Mouse (Mus musculus): ENCODE data around the gene Tmem248.

The Tmem248 gene

GRCm38 (mm10) chr5:130257303-130257702, 40.4 kb downstream of the Tmem248 start:
- DNase-seq (ENCODE audit: low spot score), result no peak

- no peak for DNase-seq (ENCODE audit: low spot score)
Measured at GRCm38 (mm10) chr5:130263454-130263853, 46.6 kb downstream of the Tmem248 start.

GRCm38 (mm10) chr5:130264433-130265005, 47.6 kb downstream of the Tmem248 start:
- no peak for DNase-seq (ENCODE audit: low spot score)

GRCm38 (mm10) chr5:130266651-130267050, 49.8 kb downstream of the Tmem248 start:
- peak; percentile 42 for DNase-seq (ENCODE audit: low spot score)

GRCm38 (mm10) chr5:130267316-130267715, 50.4 kb downstream of the Tmem248 start:
- peak; percentile 34 for DNase-seq (ENCODE audit: low spot score)

GRCm38 (mm10) chr5:130268976-130269375, 52.1 kb downstream of the Tmem248 start:
- no peak for DNase-seq (ENCODE audit: low spot score)

GRCm38 (mm10) chr5:130272344-130272743, 55.5 kb downstream of the Tmem248 start:
- DNase-seq (ENCODE audit: low spot score), result no peak

GRCm38 (mm10) chr5:130273046-130273445, 56.2 kb downstream of the Tmem248 start:
- DNase-seq (ENCODE audit: low spot score), result no peak

GRCm38 (mm10) chr5:130275509-130275908, 58.6 kb downstream of the Tmem248 start:
- peak; percentile 61 for DNase-seq (ENCODE audit: low spot score)

- no peak for DNase-seq (ENCODE audit: low spot score)
Measured at GRCm38 (mm10) chr5:130278011-130278472, 61.2 kb downstream of the Tmem248 start.

GRCm38 (mm10) chr5:130283079-130283732, 66.3 kb downstream of the Tmem248 start:
- DNase-seq (ENCODE audit: low spot score), result no peak

- DNase-seq (ENCODE audit: low spot score), result no peak
Measured at GRCm38 (mm10) chr5:130288106-130288505, 71.2 kb downstream of the Tmem248 start.

- DNase-seq (ENCODE audit: low spot score), result no peak
Measured at GRCm38 (mm10) chr5:130290242-130290641, 73.4 kb downstream of the Tmem248 start.

- no peak for DNase-seq (ENCODE audit: low spot score)
Measured at GRCm38 (mm10) chr5:130290775-130291174, 73.9 kb downstream of the Tmem248 start.

GRCm38 (mm10) chr5:130292976-130293375, 76.1 kb downstream of the Tmem248 start:
- no peak for DNase-seq (ENCODE audit: low spot score)

Data from embryo, embryonic 10.5 days (tissue).